Mouse (Mus musculus) limb, embryonic 11.5 days (tissue): ENCODE measurements around the gene Stk38l. TPM values are rescaled to one million over a fixed set of nuclear protein-coding genes. Genes with fewer than 3 reads are reported as not detected.
A peak's percentile ranks its signal among the peaks of the same experiment; 100 is the strongest.

Experiments used
- ATAC-seq: fragments of 200-750 bp; cut with Nextera tagmentation; 2 replicates; pipeline ENCODE4 v1.8.0; 2017; ENCODE audit warnings: low read depth; ENCODE audit not compliant: insufficient number of reproducible peaks, low FRiP score, low TSS enrichment
- DNase-seq: peaks from one replicate; pipeline ENCODE4 v3.0.0-alpha.2; 2015; ENCODE audit warnings: low spot score
- H3K27ac ChIP-seq: fragments of 300-500 bp; sonication (generic); replicated peaks from 2 replicates; pipeline ENCODE4 v1.5.1; 2014; ENCODE audit warnings: low read depth, mild to moderate bottlenecking, low read length
- H3K27me3 ChIP-seq: fragments of 300-500 bp; sonication (generic); 2 replicates; pipeline ENCODE4 v1.6.1; 2014; ENCODE audit warnings: mild to moderate bottlenecking, low read length, mixed read lengths; ENCODE audit not compliant: control insufficient read depth, insufficient read depth
- H3K36me3 ChIP-seq: fragments of 300-500 bp; sonication (generic); 2 replicates; pipeline ENCODE4 v1.6.1; 2014; ENCODE audit warnings: mild to moderate bottlenecking, low read length, moderate library complexity, mixed read lengths; ENCODE audit not compliant: control insufficient read depth, insufficient read depth
- H3K4me1 ChIP-seq: fragments of 300-500 bp; sonication (generic); 2 replicates; pipeline ENCODE4 v1.6.1; 2014; ENCODE audit warnings: low read length, mixed read lengths; ENCODE audit not compliant: control insufficient read depth, insufficient read depth
- H3K4me2 ChIP-seq: fragments of 300-500 bp; sonication (generic); 2 replicates; pipeline ENCODE4 v1.6.1; 2014; ENCODE audit warnings: low read depth, mild to moderate bottlenecking, moderate library complexity; ENCODE audit not compliant: severe bottlenecking
- H3K4me3 ChIP-seq: fragments of 300-500 bp; sonication (generic); 2 replicates; pipeline ENCODE4 v1.5.1; 2014; ENCODE audit warnings: low read depth, low read length
- H3K9ac ChIP-seq: fragments of 300-500 bp; sonication (generic); 2 replicates; pipeline ENCODE4 v1.6.1; 2014; ENCODE audit warnings: mild to moderate bottlenecking, low read length
- H3K9me3 ChIP-seq: fragments of 300-500 bp; sonication (generic); 2 replicates; pipeline ENCODE4 v1.6.1; 2016; ENCODE audit warnings: low read length; ENCODE audit not compliant: control insufficient read depth
- WGBS: fragments of 180-500 bp; shearing (Covaris S2); extraction: QIAGEN DNeasy Blood & Tissue Kit; methylation state at CpG from one replicate; pipeline ENCODE4 v1.1.7; 2014; 5-methylcytosine and 5-hydroxymethylcytosine counted together
- polyA plus RNA-seq: library from polyadenylated mRNA; unstranded; fragments of >200 nt; fragmentation: Nextera tagmentation; extraction: Ambion mirVana; gene quantifications from 2 replicates; pipeline ENCODE4 v1.2.1, GENCODE M21; 2014

The Stk38l gene
- polyA plus RNA-seq, 1 experiment from 2014 or later = 20.4 TPM

GRCm38 (mm10) chr6:146755679-146756078 is 30.9 kb downstream of the Stk38l start:
- Histone ChIP-seq H3K27ac (no peak overlapping the region), H3K4me2 (no peak overlapping the region)
- no peak for DNase-seq

GRCm38 (mm10) chr6:146759027-146759426 is 34.2 kb downstream of the Stk38l start:
- ATAC-seq = no peak
- Histone ChIP-seq H3K4me1 (peaks cover 13% of the 10 kb centered on the region), H3K36me3 (no peaks in the 10 kb centered on the region), H3K27me3 (no peaks in the 10 kb centered on the region), H3K4me3 (no peak overlapping the region), H3K9me3 (no peaks in the 10 kb centered on the region), H3K4me2 (no peak overlapping the region), H3K27ac (no peak overlapping the region), H3K9ac (no peak overlapping the region)
- DNase-seq = no peak
- WGBS = 94% methylated on average over 2 of the region's 2 CpGs

More at GRCm38 (mm10) chr6:146755679-146756078, 30.9 kb downstream of the Stk38l start:
- H3K27me3 ChIP-seq = no peaks in the 10 kb centered on the region
- no peak overlapping the region for H3K4me3 ChIP-seq
- 93% methylated on average over 4 of the region's 4 CpGs for WGBS
- H3K9ac ChIP-seq = no peak overlapping the region
- peaks cover 23% of the 10 kb centered on the region for H3K4me1 ChIP-seq
- H3K36me3 ChIP-seq = no peaks in the 10 kb centered on the region
- ATAC-seq = no peak
- no peaks in the 10 kb centered on the region for H3K9me3 ChIP-seq

GRCm38 (mm10) chr6:146760022-146760421 is 35.2 kb downstream of the Stk38l start:
- Histone ChIP-seq H3K36me3 (no peaks in the 10 kb centered on the region), H3K27ac (no peak overlapping the region), H3K4me1 (peaks cover 9% of the 10 kb centered on the region; the same call in 1 of the 2 replicates), H3K4me2 (no peak overlapping the region), H3K9me3 (no peaks in the 10 kb centered on the region), H3K27me3 (no peaks in the 10 kb centered on the region), H3K4me3 (no peak overlapping the region), H3K9ac (no peak overlapping the region)
- DNase-seq (no peak), ATAC-seq (no peak)
- WGBS = 94% methylated on average over 2 of the region's 2 CpGs

- no peak overlapping the region for H3K9ac ChIP-seq
Observed at GRCm38 (mm10) chr6:146760736-146761135, 35.9 kb downstream of the Stk38l start.

GRCm38 (mm10) chr6:146762264-146762898 is 37.6 kb downstream of the Stk38l start:
- Histone ChIP-seq H3K4me2 (no peak overlapping the region), H3K9me3 (no peaks in the 10 kb centered on the region), H3K4me1 (peaks cover 2% of the 10 kb centered on the region; the same call in 1 of the 2 replicates), H3K27ac (no peak overlapping the region), H3K9ac (no peak overlapping the region), H3K36me3 (no peaks in the 10 kb centered on the region), H3K27me3 (no peaks in the 10 kb centered on the region), H3K4me3 (no peak overlapping the region)
- no peak for ATAC-seq
- 60% methylated on average over 5 of the region's 5 CpGs for WGBS
- peak; percentile 37 for DNase-seq

More at GRCm38 (mm10) chr6:146760736-146761135, 35.9 kb downstream of the Stk38l start:
- H3K4me1 ChIP-seq = peaks cover 9% of the 10 kb centered on the region; the same call in 1 of the 2 replicates
- H3K36me3 ChIP-seq = no peaks in the 10 kb centered on the region
- no peak for DNase-seq
- no peak overlapping the region for H3K27ac ChIP-seq
- H3K4me2 ChIP-seq = no peak overlapping the region
- H3K27me3 ChIP-seq = no peaks in the 10 kb centered on the region
- H3K9me3 ChIP-seq = no peaks in the 10 kb centered on the region
- H3K4me3 ChIP-seq = no peak overlapping the region
- 70% methylated on average over 4 of the region's 4 CpGs for WGBS
- no peak for ATAC-seq

- ATAC-seq (no peak), DNase-seq (no peak)
- H3K4me1 ChIP-seq = 0 out of 2 replicates have a peak, but pooled peaks cover 2% of the 10 kb centered on the region
- no peaks in the 10 kb centered on the region for H3K27me3 ChIP-seq
- no peaks in the 10 kb centered on the region for H3K9me3 ChIP-seq
- no peaks in the 10 kb centered on the region for H3K36me3 ChIP-seq
- H3K27ac ChIP-seq = no peak overlapping the region
- no peak overlapping the region for H3K9ac ChIP-seq
- 27% methylated on average over 2 of the region's 2 CpGs for WGBS
- H3K4me2 ChIP-seq = no peak overlapping the region
- H3K4me3 ChIP-seq = no peak overlapping the region
Observed at GRCm38 (mm10) chr6:146764593-146764992, 39.8 kb downstream of the Stk38l start.

GRCm38 (mm10) chr6:146765270-146765669 is 40.5 kb downstream of the Stk38l start:
- 83% methylated on average over 4 of the region's 4 CpGs for WGBS
- no peak for ATAC-seq

GRCm38 (mm10) chr6:146768813-146769404 is 44.1 kb downstream of the Stk38l start:
- H3K36me3 ChIP-seq = no peaks in the 10 kb centered on the region
- DNase-seq (no peak), ATAC-seq (no peak)
- no peak overlapping the region for H3K27ac ChIP-seq
- no peak overlapping the region for H3K4me2 ChIP-seq
- no peak overlapping the region for H3K9ac ChIP-seq
- no peak overlapping the region for H3K4me3 ChIP-seq
- H3K27me3 ChIP-seq = no peaks in the 10 kb centered on the region
- H3K4me1 ChIP-seq = 0 out of 2 replicates have a peak, but pooled peaks cover 3% of the 10 kb centered on the region
- WGBS = 92% methylated on average over 10 of the region's 10 CpGs
- no peaks in the 10 kb centered on the region for H3K9me3 ChIP-seq

More at GRCm38 (mm10) chr6:146765270-146765669, 40.5 kb downstream of the Stk38l start:
- 0 out of 2 replicates have a peak, but pooled peaks cover 3% of the 10 kb centered on the region for H3K4me1 ChIP-seq
- H3K9ac ChIP-seq = no peak overlapping the region
- H3K27me3 ChIP-seq = no peaks in the 10 kb centered on the region
- H3K4me2 ChIP-seq = no peak overlapping the region
- H3K27ac ChIP-seq = no peak overlapping the region
- DNase-seq = no peak
- no peak overlapping the region for H3K4me3 ChIP-seq
- H3K9me3 ChIP-seq = no peaks in the 10 kb centered on the region
- H3K36me3 ChIP-seq = no peaks in the 10 kb centered on the region
